Mouse (Mus musculus): ENCODE data around the gene Ccdc30. TPM values are rescaled to one million over a fixed set of nuclear protein-coding genes. Genes with fewer than 3 reads are reported as not detected.
"Not testable (repeated sequence)": the region's sequence is repeated elsewhere in the genome, so short reads cannot be mapped to it uniquely, and the experiment has no call there.

Gene Ccdc30
- total RNA-seq, 2 experiments from 2014 or later, result 0.99 to 1.4 TPM

DNA sequence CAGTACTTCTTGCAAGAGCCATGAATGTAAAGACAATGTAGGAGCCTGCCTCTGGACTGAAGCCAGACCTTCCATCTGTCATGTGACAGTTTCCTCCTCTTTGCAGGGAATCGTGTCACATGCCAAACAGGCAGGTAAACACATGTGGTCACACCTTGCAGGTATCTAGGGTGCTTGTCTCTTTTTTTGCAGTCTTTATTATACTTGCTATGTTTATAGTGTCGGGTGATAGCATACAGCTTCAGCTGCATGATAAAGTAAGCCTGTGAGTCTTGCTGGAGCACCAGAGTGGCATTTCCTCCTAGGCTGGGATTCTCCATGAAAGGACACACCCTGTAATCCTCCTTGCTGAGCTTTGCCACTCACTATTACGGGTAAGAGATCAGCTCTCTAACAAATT lies 113.5 kb downstream of the Ccdc30 start:
- no peak for DNase-seq

DNA sequence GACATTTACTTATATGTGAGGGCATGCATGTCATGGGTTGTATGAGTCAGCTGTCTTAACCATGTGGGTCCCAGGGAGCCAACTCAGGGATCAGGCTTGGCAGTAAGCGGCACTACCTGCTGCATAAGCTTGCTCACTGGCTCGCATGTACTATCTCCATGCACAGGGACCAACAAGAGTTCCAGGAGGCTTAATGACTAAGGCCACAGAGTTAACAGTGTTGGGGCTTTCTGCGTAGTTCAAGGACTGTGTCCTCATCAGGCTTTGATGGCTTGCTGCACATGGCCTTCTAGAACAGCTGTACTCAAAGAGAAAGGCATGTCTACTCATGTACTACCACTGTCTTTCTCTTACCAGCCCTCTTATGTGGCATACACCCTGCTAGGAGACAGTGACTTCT lies 114.6 kb downstream of the Ccdc30 start:
- no peak for DNase-seq

DNA sequence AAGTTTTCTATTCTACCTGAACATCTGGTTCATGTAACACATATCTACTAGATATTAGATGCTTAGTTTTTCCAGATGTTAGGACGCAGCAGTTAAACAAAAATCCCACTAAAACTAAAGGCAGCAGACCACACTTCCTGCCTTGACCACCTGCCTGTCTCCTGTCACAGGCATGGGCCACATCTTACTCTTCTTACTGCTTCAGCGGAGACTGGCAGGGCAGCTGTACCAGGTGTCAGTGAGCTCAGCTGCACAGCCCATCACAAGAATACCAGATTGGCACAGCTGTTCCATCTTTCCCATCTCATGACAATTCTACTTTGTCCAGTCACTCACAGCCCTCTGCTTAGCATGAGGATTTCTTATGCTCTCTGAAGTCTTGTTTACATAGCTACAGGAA lies 118.0 kb downstream of the Ccdc30 start:
- no peak for DNase-seq

DNA sequence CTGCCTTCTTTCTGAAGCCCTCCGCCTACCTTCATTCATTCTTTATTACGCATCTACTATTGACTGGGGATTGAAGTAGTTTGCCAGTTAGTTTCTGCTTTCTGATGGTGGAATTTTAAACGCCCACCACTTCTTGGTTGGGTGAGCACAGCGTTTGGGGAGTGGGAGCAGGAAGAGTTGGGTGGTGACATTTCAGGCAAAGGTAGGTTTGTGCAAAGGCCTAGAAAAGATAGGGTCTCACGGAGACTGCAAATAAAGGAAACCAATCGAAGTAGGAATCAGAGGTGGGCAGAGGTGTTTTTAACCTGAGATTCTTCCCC lies 120.2 kb downstream of the Ccdc30 start:
- DNase-seq, result no peak

DNA sequence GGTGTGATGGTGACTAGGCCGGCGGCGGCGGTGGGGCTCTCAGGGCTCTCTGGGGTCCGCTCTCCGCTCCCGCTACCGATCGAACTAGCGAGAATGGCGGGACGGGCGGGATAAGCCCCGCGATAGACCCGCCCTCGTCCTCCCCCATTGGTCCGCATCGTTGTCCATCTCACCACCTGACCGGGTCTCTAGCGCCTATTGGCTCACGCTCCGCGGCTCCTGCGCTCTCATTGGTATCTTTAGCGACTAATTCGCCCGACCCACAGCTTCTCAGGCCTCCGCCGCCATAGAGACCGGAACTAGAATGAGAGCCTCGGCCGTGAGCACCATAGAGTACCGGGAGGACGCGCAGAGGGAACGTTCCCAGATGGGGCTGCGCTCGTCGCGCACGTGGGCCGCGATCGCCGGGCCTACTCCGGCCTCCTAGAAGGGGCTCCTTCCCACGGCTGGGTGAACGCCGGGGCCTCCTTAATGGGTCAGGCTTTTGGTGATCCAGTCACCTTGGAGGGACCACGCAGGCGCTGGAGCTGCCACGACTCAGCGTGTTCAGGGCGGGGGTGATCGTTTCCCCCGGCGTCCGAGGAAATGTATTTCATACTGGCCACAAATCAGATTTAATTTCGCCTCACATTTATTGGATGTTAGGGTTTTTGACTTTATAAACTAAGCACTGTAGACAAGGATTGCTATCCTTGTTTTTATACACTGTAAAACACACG lies 120.7 kb downstream of the Ccdc30 start, which contains the start of gene Ybx1:
TSS of gene Ybx1 (minus strand) at position 190 of the 719 bp plus-strand sequence.
- peak; percentile 100 for DNase-seq

DNA sequence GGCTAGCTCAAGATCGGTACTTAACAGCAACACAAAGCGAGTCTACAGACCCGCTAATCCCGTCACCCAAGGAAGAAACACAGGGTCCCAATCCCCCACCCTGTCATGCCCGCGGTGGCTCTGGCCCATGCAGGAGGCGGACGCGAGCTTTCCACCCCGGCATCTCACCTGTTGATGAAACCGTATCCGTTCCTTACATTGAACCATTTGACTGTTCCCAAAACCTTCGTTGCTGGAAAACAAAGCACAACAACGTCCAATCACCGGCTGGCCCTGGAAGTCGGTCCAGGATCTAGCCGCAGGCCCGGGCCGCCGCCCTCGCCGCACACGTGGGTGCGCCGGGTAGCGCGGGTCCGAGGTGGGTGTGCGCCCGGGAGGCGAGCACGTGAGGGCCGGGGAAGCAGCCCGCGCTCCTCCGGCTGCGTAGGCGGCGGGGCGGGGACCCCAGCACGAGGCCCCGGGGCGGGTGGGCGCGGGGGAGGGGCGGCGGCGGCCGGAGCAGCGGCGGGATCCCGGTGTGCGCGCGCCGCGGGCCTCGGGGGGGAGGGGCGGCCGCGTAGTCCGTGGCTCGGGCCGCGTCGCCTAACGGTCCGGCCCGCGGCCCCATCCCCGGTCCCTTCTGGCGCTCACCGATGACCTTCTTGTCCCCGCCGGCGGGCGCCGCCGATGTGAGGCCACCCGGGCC lies 121.6 kb downstream of the Ccdc30 start:
- DNase-seq, result peak; percentile 35

DNA sequence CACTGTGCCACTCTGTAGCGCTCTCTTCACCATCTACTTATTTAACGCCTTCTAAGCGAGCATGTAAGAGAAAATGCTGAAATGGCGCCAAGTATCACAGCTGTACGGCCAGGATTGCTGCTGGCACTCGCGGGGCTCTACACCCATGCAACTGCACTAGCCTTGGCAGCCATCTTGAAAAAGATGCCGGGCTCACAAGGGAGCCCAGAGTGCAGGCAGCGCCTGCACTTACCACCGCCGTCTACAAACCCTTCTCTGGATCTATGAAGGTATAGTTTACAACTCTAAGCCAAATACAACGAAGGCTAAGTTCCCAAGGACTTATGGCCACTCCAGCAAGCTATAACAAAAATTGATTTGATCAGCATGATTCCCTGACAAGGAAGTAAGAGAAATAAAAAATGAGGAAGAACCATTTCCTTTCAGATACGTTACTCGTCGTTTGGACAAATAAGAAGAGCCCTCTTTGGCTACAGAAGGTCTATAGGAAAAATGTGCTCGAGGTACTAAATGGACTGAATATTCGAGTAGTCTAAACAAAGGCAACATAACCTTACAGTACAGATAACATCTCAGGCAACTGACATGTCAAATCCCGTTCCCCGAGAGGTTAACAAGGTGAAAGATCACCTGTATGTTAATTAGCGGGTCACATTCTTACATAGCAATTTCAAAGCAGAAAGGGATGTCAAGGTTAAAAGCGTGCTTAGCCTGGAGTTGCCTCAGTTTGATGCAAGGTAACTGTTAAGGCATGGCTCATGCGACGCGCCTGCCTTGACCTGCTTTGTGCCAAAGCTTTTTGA lies 122.3 kb downstream of the Ccdc30 start:
- peak; percentile 70 for DNase-seq

DNA sequence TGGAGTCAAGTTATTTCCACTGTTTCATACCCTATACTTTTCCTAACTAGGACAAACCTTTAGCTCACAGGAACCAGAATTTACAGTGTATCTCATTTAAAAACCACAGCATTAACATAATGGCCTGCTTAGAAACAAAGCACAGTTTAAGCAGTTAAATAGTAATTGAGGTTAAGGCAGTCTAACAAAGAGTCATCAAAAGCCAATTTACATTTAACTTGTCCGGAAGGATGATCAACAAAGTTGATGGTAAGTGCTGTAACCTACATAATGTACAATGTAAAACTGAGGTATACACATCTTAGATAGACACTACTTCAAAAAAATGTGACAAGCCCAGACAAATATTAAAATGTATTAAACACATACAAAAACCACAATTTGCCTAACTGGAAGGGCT lies 123.4 kb downstream of the Ccdc30 start:
- DNase-seq, result no peak

DNA sequence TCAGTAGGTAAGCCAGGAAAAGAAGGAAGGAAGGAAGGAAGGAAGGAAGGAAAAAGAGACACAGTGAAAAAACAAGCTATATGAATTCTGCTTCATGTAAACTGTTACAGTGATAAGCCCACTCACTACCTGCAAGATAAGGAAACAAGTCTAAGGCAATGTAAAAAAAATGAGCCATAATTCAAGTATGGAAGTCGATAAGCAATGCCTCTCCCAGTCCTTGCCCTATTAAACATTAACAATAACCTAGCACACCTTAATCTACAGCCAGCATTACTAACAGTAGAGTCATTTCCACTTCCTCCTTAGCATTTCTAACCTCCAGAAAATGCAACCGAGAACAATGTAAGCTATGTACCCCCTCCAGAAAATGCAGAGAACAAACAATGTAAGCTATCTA lies 130.0 kb downstream of the Ccdc30 start:
- no peak for DNase-seq

DNA sequence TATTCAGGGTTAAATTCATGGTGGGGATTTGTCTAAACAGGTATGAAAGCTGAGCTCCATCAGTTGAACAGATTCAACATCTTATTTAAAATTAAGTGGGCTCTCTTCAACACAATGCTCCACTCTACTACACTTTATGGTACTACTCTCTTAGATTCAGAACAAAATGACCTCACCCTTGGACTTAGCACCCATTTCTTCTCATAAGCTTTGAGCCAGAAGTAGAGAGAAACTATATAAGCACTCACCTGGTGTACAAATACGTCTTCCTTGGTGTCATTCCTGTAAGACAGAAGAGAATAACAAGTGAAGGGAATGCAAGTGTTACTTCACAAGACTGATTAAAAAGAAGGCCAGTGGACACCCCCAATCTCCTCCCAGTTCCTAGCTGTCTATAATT lies 130.5 kb downstream of the Ccdc30 start:
- no peak for DNase-seq

DNA sequence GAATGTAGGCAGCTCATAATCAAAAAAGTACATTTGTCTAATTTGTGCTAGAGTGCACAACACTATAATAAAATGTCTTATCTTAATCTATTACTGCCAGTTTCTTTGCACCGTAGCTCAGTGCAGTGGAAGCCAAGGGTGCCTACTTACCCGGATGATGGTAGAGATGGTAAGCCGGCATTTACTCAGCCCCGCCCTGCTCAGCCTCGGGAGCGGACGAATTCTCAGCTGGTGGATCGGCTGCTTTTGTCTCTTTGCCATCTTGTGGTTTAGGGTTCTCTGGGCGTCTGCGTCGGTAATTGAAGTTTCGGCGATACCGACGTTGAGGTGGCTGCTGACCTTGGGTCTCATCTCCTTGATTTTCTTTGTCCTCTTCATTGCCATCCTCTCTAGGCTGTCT lies 136.5 kb downstream of the Ccdc30 start:
- not testable (repeated sequence) for DNase-seq

DNA sequence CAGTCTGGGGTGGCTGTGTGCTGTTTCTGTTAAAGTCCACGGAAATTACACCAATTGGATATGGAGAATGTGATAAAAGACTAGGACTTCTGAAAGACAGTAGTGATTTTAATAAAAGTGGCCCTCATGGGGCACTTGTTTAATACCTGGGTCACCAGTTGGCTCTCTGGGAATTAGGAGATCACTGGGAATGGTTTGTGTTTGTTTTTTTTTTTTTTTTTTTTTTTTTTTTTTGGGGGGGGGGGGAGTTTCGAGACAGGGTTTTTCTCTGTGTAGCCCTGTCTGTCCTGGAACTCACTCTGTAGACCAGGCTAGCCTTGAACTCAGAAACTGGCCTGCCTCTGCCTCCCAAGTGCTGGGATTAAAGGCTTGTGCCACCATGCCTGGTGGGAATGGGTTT lies 139.6 kb downstream of the Ccdc30 start:
- DNase-seq, result no peak

DNA sequence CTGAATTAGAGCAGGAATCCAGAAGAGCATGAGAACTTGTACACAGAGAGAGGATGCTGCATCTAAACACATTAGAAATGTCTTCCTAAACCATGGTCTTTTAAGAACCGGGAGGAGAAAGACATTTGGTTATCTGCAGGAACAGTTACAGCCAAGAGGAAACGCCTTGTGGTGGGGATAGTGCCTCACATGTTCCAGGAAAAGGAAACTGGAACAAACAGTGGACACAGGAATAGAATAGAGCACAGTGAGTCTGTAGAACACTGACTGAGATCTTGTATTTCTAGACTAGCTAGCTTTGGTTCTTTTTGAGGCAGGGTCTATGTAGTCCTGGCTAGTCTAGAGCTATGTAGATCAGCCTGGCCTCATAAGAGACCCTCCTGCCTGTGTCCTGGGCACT lies 140.1 kb downstream of the Ccdc30 start:
- DNase-seq, result no peak

DNA sequence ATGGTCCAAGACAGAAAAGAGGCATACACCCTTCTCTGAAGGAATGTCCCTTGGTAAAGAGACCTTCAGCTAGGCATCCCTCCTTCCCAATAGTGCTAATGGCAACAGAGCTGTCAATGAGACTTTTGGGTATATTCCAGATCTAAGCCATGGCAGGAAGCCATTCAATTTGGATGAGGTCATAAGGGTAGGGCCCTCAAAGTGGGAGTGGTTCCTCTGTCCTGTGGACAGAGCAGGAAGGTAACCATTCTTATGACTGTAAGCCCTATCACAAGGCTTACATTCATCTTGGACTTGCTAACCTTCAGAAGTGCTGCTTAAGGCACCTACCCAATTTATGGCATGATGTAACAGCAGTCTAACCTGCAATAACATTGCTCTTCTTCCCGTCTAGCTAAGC lies 140.7 kb downstream of the Ccdc30 start:
- peak; percentile 69 for DNase-seq

Other genes with a start within 250 kb of the Ccdc30 start
- gene Zfp691, start 241.3 kb downstream of the Ccdc30 start, total RNA-seq (2021), result 10 to 100 TPM; 13.2 to 17.7 TPM
- gene Ermap, start 225.5 kb downstream of the Ccdc30 start, total RNA-seq (2021), result under 1 TPM; 0.21 to 0.32 TPM
- gene Svbp, start 220.2 kb downstream of the Ccdc30 start, total RNA-seq (2021), result 10 to 100 TPM; 42.8 to 43.2 TPM
- not detected for gene Tmem269, start 197.3 kb downstream of the Ccdc30 start, total RNA-seq (2021)
- gene AU022252, start 182.8 kb downstream of the Ccdc30 start, total RNA-seq (2021), result 10 to 100 TPM; 19.9 to 21.0 TPM
- gene P3h1, start 182.6 kb downstream of the Ccdc30 start, total RNA-seq (2021), result 10 to 100 TPM; 25.1 to 27.2 TPM
- 1 to 10 TPM in 1 of 2 experiments, under 1 TPM in 1; 0.17 to 1.2 TPM for gene Cldn19, start 160.1 kb downstream of the Ccdc30 start, total RNA-seq (2021)
- gene Ybx1, start 120.9 kb downstream of the Ccdc30 start, total RNA-seq (2021), result 100 to 1,000 TPM; 784 to 817 TPM
- 10 to 100 TPM; 18.4 to 23.0 TPM for gene Ppih, start 95.0 kb downstream of the Ccdc30 start, total RNA-seq (2021)
- gene Ppcs, start 6.9 kb upstream of the Ccdc30 start, total RNA-seq (2021), result 10 to 100 TPM; 12.2 to 12.4 TPM
- not detected for gene Zmynd12, start 7.3 kb upstream of the Ccdc30 start, total RNA-seq (2021)
- gene Rimkla, start 77.1 kb upstream of the Ccdc30 start, total RNA-seq (2021), result 1 to 10 TPM; 4.3 to 5.8 TPM
- 10 to 100 TPM; 51.3 to 53.5 TPM for gene Foxj3, start 121.5 kb upstream of the Ccdc30 start, total RNA-seq (2021)
- 1 to 10 TPM; 7.1 to 7.5 TPM for gene Frg2f1, start 124.0 kb upstream of the Ccdc30 start, total RNA-seq (2021)
- gene Guca2a, start 222.2 kb upstream of the Ccdc30 start, total RNA-seq (2021), result not detected
- under 1 TPM in 1 of 2 experiments, not detected in 1; 0.79 TPM for gene Guca2b, start 243.4 kb upstream of the Ccdc30 start, total RNA-seq (2021)

Data from heart, postnatal 4 days (tissue).